Mouse (Mus musculus) stomach, postnatal 0 days (tissue): ENCODE results near the gene Msi2.

ENCODE experiments used
- CTCF ChIP-seq: IDR thresholded peaks from 2 replicates; pipeline ENCODE4 v1.5.1; 2016; ENCODE audit warnings: antibody characterized with exemption, low read depth, mild to moderate bottlenecking, moderate library complexity
- EP300 ChIP-seq: optimal IDR thresholded peaks from 2 replicates; pipeline ENCODE3; 2016; ENCODE audit warnings: antibody characterized with exemption

DNA sequence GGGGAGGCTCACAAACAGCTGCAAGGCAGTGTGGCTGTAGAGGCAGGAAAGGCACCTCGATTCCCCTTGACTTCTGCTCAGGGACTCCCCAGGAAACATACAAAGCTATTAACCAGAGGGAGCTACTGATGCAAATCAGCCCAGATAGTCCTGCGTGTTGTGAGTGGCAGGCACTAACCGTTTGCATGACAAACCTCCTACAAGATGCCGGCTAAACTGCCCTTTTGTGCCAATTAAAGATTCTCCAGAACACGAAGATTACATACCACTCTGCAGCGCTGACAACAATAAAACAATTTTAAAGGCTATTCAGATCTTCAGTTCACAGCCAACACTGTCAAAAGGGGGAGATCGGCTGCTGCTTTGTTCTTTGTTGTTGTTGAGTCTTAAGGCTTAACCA is 191.6 kb downstream of the Msi2 start:
- no peak for TF ChIP-seq CTCF
- TF ChIP-seq EP300, result no peak
